Mouse (Mus musculus) megakaryocyte progenitor cell, adult 5-6 weeks (primary cell): ENCODE measurements at regions not wholly inside any gene's neighbourhood (a gene's known extent, or its start where the extent isn't known, plus 50 kb on each side); places are given as distances from the start of the nearest gene placed in this dataset.
A peak's percentile ranks its signal among the peaks of the same experiment; 100 is the strongest.

ENCODE experiments used
- ATAC-seq: replicated peaks from 2 replicates; pipeline ENCODE4 v1.8.0; 2016; ENCODE audit warnings: mild to moderate bottlenecking, moderate TSS enrichment, inconsistent platforms; ENCODE audit not compliant: poor library complexity

GRCm38 (mm10) chr11:63391478-63391877 is 262.7 kb downstream of the Pmp22 start:
- ATAC-seq: no peak

- no peak for ATAC-seq
Observed at GRCm38 (mm10) chr11:63392378-63392777, 263.6 kb downstream of the Pmp22 start.

GRCm38 (mm10) chr11:63394201-63394600 is 265.4 kb downstream of the Pmp22 start:
- no peak for ATAC-seq

GRCm38 (mm10) chr11:63396386-63396785 is 267.6 kb downstream of the Pmp22 start:
- ATAC-seq: no peak

GRCm38 (mm10) chr11:63402741-63403140 is 274.0 kb downstream of the Pmp22 start:
- peak; percentile 70 for ATAC-seq

GRCm38 (mm10) chr11:63404719-63405118 is 275.9 kb downstream of the Pmp22 start:
- peak; percentile 81 for ATAC-seq

- ATAC-seq: no peak
Observed at GRCm38 (mm10) chr11:63409431-63409830, 280.6 kb downstream of the Pmp22 start.

GRCm38 (mm10) chr11:63410921-63411320 is 282.1 kb downstream of the Pmp22 start:
- no peak for ATAC-seq

GRCm38 (mm10) chr11:63412364-63412991 is 283.7 kb downstream of the Pmp22 start:
- no peak for ATAC-seq

GRCm38 (mm10) chr11:63413106-63413505 is 284.3 kb downstream of the Pmp22 start:
- no peak for ATAC-seq

GRCm38 (mm10) chr11:63413621-63414020 is 284.8 kb downstream of the Pmp22 start:
- ATAC-seq: no peak

GRCm38 (mm10) chr11:63418042-63418776 is 289.4 kb downstream of the Pmp22 start:
- peak; percentile 63 for ATAC-seq

GRCm38 (mm10) chr11:63420341-63420740 is 291.6 kb downstream of the Pmp22 start:
- no peak for ATAC-seq

GRCm38 (mm10) chr11:63422069-63422468 is 293.3 kb downstream of the Pmp22 start:
- no peak for ATAC-seq

- no peak for ATAC-seq
Observed at GRCm38 (mm10) chr11:63424319-63424718, 295.5 kb downstream of the Pmp22 start.

GRCm38 (mm10) chr11:63425741-63426140 is 297.0 kb downstream of the Pmp22 start:
- no peak for ATAC-seq

GRCm38 (mm10) chr11:63453786-63454185 is 325.0 kb downstream of the Pmp22 start:
- ATAC-seq: no peak

GRCm38 (mm10) chr11:63454910-63455531 is 326.2 kb downstream of the Pmp22 start:
- no peak for ATAC-seq

GRCm38 (mm10) chr11:63456356-63456755 is 327.6 kb downstream of the Pmp22 start:
- ATAC-seq: no peak

GRCm38 (mm10) chr11:63457250-63457649 is 328.5 kb downstream of the Pmp22 start:
- ATAC-seq: no peak

- no peak for ATAC-seq
Observed at GRCm38 (mm10) chr11:63460146-63460545, 331.4 kb downstream of the Pmp22 start.

GRCm38 (mm10) chr11:63463797-63464331 is 335.1 kb downstream of the Pmp22 start:
- no peak for ATAC-seq
